Mouse (Mus musculus): ENCODE results near the gene Amfr. TPM values are rescaled to one million over a fixed set of nuclear protein-coding genes. Genes with fewer than 3 reads are reported as not detected.

The Amfr gene
- total and polyA plus RNA-seq, 3 experiments = 86.7 to 126 (median 102) TPM

DNA sequence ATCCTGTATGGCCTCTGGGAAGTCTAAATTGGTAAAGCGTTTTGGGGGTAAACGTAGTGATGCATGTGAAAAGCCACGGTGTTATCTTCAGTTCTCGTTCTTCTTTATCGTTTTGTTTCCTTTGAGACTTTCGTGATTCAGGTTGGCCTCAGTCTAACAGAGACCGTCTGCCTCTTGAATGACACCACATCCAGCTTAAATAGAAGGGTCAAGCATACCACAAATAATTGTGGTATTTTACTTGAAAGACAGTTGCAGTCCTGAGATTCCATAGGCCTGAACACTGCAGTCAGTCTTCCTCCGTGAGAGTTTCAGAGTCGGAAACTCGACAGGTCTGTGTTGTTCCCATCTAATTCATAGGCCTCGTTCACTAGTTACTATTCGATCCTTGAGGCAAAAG is 40.1 kb upstream of the Amfr start:
- H3K79me2 ChIP-seq (replicated peaks; ENCODE audit: control insufficient read depth, extremely low read depth, insufficient read depth, poor library complexity, severe bottlenecking) = no peaks in the 10 kb centered on the region
- H3K4me1 ChIP-seq (ENCODE audit: control insufficient read depth in 1 of 2, insufficient read depth in 2 of 2) = no peaks in the 10 kb centered on the region
- dilution Hi-C loops (cut with MboI; ENCODE audit: extremely low pct_ligation_motif_present, extremely low pct_unique_long_range_greater_than_20kb, low sequenced_read_pairs) (no loop called here), in situ Hi-C loops (cut with MboI; ENCODE audit: low pct_ligation_motif_present, low pct_unique_long_range_greater_than_20kb, low sequenced_read_pairs) (no loop called here)
- H3K36me3 ChIP-seq (replicated peaks in 1 of 2; ENCODE audit: control insufficient read depth in 1 of 2, insufficient read depth in 1 of 2, low read length in 1 of 2) = peaks cover 46 to 83% of the 10 kb centered on the region in 2 experiments
- no peak overlapping the region for H3K4me3 ChIP-seq (replicated peaks in 1 of 3; ENCODE audit: low read depth in 2 of 3, low read length in 2 of 3, poor library complexity in 1 of 3)
- no peak overlapping the region for H3K4me2 ChIP-seq (ENCODE audit: insufficient read depth, low read depth, poor library complexity, severe bottlenecking)
- no peak overlapping the region for H3K27ac ChIP-seq (ENCODE audit: insufficient read depth, low read depth)
- no peaks in the 10 kb centered on the region for H3K9me3 ChIP-seq (replicated peaks; ENCODE audit: low read length)
- no peak for TF ChIP-seq HCFC1 (IDR thresholded peaks at IDR 0.05; ENCODE audit: low read depth, low read length)
- TF ChIP-seq CHD2 (IDR thresholded peaks at IDR 0.05; ENCODE audit: low read length) = no peak
- no peak for TF ChIP-seq TBP (conservative IDR thresholded peaks at IDR 0.05; ENCODE audit: low read depth, low read length)
- no peak for TF ChIP-seq PAX5 (IDR thresholded peaks at IDR 0.05; ENCODE audit: low read length)
- TF ChIP-seq MXI1 (IDR thresholded peaks at IDR 0.05; ENCODE audit: low read depth, low read length) = no peak
- TF ChIP-seq MAX (IDR thresholded peaks at IDR 0.05; ENCODE audit: low read length) = no peak
- no peak for TF ChIP-seq NRF1 (IDR thresholded peaks at IDR 0.05; ENCODE audit: low read depth, low read length)
- no peak for TF ChIP-seq IRF4 (IDR thresholded peaks at IDR 0.05; ENCODE audit: low read depth, low read length)
- no peak for TF ChIP-seq USF1 (IDR thresholded peaks at IDR 0.05; ENCODE audit: low read depth, low read length)
- TF ChIP-seq ZNF384 (IDR thresholded peaks at IDR 0.05; ENCODE audit: low read depth, low read length) = no peak
- TF ChIP-seq ZC3H11A (IDR thresholded peaks at IDR 0.05; ENCODE audit: low read depth, low read length) = no peak
- no peak for TF ChIP-seq BHLHE40 (IDR thresholded peaks at IDR 0.05; ENCODE audit: low read depth, low read length)
- TF ChIP-seq SIN3A (IDR thresholded peaks at IDR 0.05; ENCODE audit: low read length) = no peak
- no peak for TF ChIP-seq TCF12 (IDR thresholded peaks at IDR 0.05; ENCODE audit: low read depth, low read length)
- TF ChIP-seq NELFE (IDR thresholded peaks at IDR 0.05; ENCODE audit: low read depth, low read length) = no peak
- H3K27me3 ChIP-seq (replicated peaks) = no peaks in the 10 kb centered on the region
- H3K9ac ChIP-seq (ENCODE audit: insufficient read depth, low read depth) = no peak overlapping the region
- DNase-seq (ENCODE audit: extremely low read depth) = no peak

DNA sequence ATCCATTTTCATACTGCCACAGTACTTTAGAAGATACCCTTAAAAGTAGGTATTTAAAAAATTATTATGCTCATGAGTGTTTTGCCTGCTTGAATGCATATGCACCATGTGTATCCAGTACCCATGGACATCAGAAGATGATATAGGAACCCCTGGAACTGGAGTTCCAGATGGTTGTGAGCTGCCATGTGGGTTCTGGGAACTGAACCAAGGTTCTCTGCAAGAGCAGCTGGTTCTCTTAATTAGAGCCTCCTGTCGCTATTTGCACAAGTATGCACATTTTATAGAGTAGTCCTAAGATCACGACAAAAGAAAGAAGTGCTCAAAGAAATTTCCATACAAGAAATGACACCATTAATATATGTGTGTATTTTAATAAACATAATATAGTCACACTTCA is 35.2 kb upstream of the Amfr start:
- H3K9me3 ChIP-seq (replicated peaks; ENCODE audit: low read length) = no peaks in the 10 kb centered on the region
- H3K9ac ChIP-seq (ENCODE audit: insufficient read depth, low read depth) = no peak overlapping the region
- H3K4me3 ChIP-seq (replicated peaks in 1 of 3; ENCODE audit: low read depth in 2 of 3, low read length in 2 of 3, poor library complexity in 1 of 3) = no peak overlapping the region
- H3K4me2 ChIP-seq (ENCODE audit: insufficient read depth, low read depth, poor library complexity, severe bottlenecking) = no peak overlapping the region
- DNase-seq (ENCODE audit: extremely low read depth) = no peak
- in situ Hi-C loops (cut with MboI; ENCODE audit: low pct_ligation_motif_present, low pct_unique_long_range_greater_than_20kb, low sequenced_read_pairs) = no loop called here
- H3K79me2 ChIP-seq (replicated peaks; ENCODE audit: control insufficient read depth, extremely low read depth, insufficient read depth, poor library complexity, severe bottlenecking) = no peaks in the 10 kb centered on the region
- no peak for TF ChIP-seq ZMIZ1 (IDR thresholded peaks at IDR 0.05; ENCODE audit: low read depth, low read length)
- TF ChIP-seq RCOR1 (conservative IDR thresholded peaks at IDR 0.05; ENCODE audit: low read depth, low read length) = no peak
- TF ChIP-seq CHD1 (IDR thresholded peaks at IDR 0.05; ENCODE audit: low read depth, low read length) = no peak
- TF ChIP-seq ZC3H11A (IDR thresholded peaks at IDR 0.05; ENCODE audit: low read depth, low read length) = no peak
- no peak for TF ChIP-seq SMC3 (IDR thresholded peaks at IDR 0.05; ENCODE audit: low read depth, low read length)
- no peak for TF ChIP-seq UBTF (IDR thresholded peaks at IDR 0.05; ENCODE audit: low read depth, low read length)
- no peak for TF ChIP-seq SIN3A (IDR thresholded peaks at IDR 0.05; ENCODE audit: low read length)
- TF ChIP-seq MAX (IDR thresholded peaks at IDR 0.05; ENCODE audit: low read length) = no peak
- H3K27ac ChIP-seq (ENCODE audit: insufficient read depth, low read depth) = no peak overlapping the region
- no peaks in the 10 kb centered on the region for H3K27me3 ChIP-seq (replicated peaks)
- no peaks in the 10 kb centered on the region for H3K4me1 ChIP-seq (ENCODE audit: control insufficient read depth in 1 of 2, insufficient read depth in 2 of 2)
- peaks cover 19 to 74% of the 10 kb centered on the region in 2 experiments for H3K36me3 ChIP-seq (replicated peaks in 1 of 2; ENCODE audit: control insufficient read depth in 1 of 2, insufficient read depth in 1 of 2, low read length in 1 of 2)
- dilution Hi-C loops (cut with MboI; ENCODE audit: extremely low pct_ligation_motif_present, extremely low pct_unique_long_range_greater_than_20kb, low sequenced_read_pairs) = no loop called here
